Mouse (Mus musculus) heart, adult 8-10 months (tissue): ENCODE measurements around the gene Nr1h2. TPM values are rescaled to one million over a fixed set of nuclear protein-coding genes. Genes with fewer than 3 reads are reported as not detected.

Experiments used
- DNase-seq: peaks from one replicate; pipeline ENCODE4 v3.0.0; 2022; ENCODE audit warnings: low spot score
- microRNA-seq: library from miRNA; unstranded; fragments of <30 nt; microRNA quantifications from one replicate; pipeline ENCODE4 v1.2.0, GENCODE M21; 2022
- total RNA-seq, 4 experiments: library from RNA; stranded (reverse); gene quantifications; 2 replicates each; pipeline ENCODE4 v1.2.4; 2022

Gene Nr1h2
- total RNA-seq, 4 experiments from 2014 or later: 42.6 to 56.6 (median 45.5) TPM

- no peak for DNase-seq
Observed at GRCm38 (mm10) chr7:44529518-44529917, 24.2 kb downstream of the Nr1h2 start.

- peak; percentile 62 for DNase-seq
Observed at GRCm38 (mm10) chr7:44527483-44528398, 26.0 kb downstream of the Nr1h2 start.

GRCm38 (mm10) chr7:44526414-44527154 lies 27.2 kb downstream of the Nr1h2 start:
- no peak for DNase-seq

- DNase-seq: peak; percentile 86
Observed at GRCm38 (mm10) chr7:44525126-44525832, 28.5 kb downstream of the Nr1h2 start.

GRCm38 (mm10) chr7:44524502-44524901 lies 29.2 kb downstream of the Nr1h2 start, which contains the start of gene Mybpc2:
TSS of gene Mybpc2 (minus strand) at chr7:44524656.
- peak; percentile 22 for DNase-seq

- DNase-seq: no peak
Observed at GRCm38 (mm10) chr7:44523056-44523455, 30.7 kb downstream of the Nr1h2 start.

- DNase-seq: no peak
Observed at GRCm38 (mm10) chr7:44521710-44522109, 32.0 kb downstream of the Nr1h2 start.

- no peak for DNase-seq
Observed at GRCm38 (mm10) chr7:44520990-44521389, 32.8 kb downstream of the Nr1h2 start.

GRCm38 (mm10) chr7:44519240-44519913 lies 34.4 kb downstream of the Nr1h2 start:
- DNase-seq: no peak

GRCm38 (mm10) chr7:44507491-44507890 lies 46.3 kb downstream of the Nr1h2 start:
- DNase-seq: no peak

- DNase-seq: peak; percentile 54
Observed at GRCm38 (mm10) chr7:44501563-44502115, 52.1 kb downstream of the Nr1h2 start.

GRCm38 (mm10) chr7:44500046-44500445 lies 53.7 kb downstream of the Nr1h2 start:
- no peak for DNase-seq

Small RNAs within 50 kb of the gene (microRNA-seq; reads per million reads assigned to microRNA genes)
- gene Mir7053: not detected

Other genes with a start within 250 kb of the Nr1h2 start
- 1 to 10 TPM in 1 of 4 experiments, under 1 TPM in 3; 0.41 to 1.2 (median 0.67) TPM for gene Clec11a, start 247.0 kb downstream of the Nr1h2 start, total RNA-seq
- 1 to 10 TPM; 1.8 to 4.7 (median 3.3) TPM for gene Shank1, start 243.7 kb downstream of the Nr1h2 start, total RNA-seq
- 1 to 10 TPM; 2.4 to 3.7 (median 3.1) TPM for gene Syt3, start 169.8 kb downstream of the Nr1h2 start, total RNA-seq
- gene 1700008O03Rik, start 168.1 kb downstream of the Nr1h2 start, total RNA-seq: under 1 TPM in 1 of 4 experiments, not detected in 3; 0.46 TPM
- gene Lrrc4b, start 124.9 kb downstream of the Nr1h2 start, total RNA-seq: 10 to 100 TPM; 33.5 to 37.9 (median 36.4) TPM
- 1 to 10 TPM in 1 of 4 experiments, under 1 TPM in 1, not detected in 2; 0.79 to 1.5 TPM for gene Aspdh, start 88.6 kb downstream of the Nr1h2 start, total RNA-seq
- 100 to 1,000 TPM; 109 to 130 (median 125) TPM for gene Josd2, start 86.0 kb downstream of the Nr1h2 start, total RNA-seq
- gene Emc10, start 57.4 kb downstream of the Nr1h2 start, total RNA-seq: 10 to 100 TPM; 73.8 to 84.8 (median 83.7) TPM
- 1 to 10 TPM; 2.5 to 6.7 (median 3.3) TPM for gene Fam71e1, start 57.4 kb downstream of the Nr1h2 start, total RNA-seq
- gene Mybpc2, start 29.3 kb downstream of the Nr1h2 start, total RNA-seq: 10 to 100 TPM; 14.6 to 21.4 (median 17.7) TPM
- 1 to 10 TPM in 1 of 4 experiments, under 1 TPM in 3; 0.13 to 1.3 (median 0.27) TPM for gene Spib, start 21.9 kb downstream of the Nr1h2 start, total RNA-seq
- 10 to 100 TPM; 13.4 to 15.9 (median 14.9) TPM for gene Pold1, start 5.1 kb downstream of the Nr1h2 start, total RNA-seq
- 1 to 10 TPM in 1 of 4 experiments, under 1 TPM in 3; 0.28 to 1.9 (median 0.37) TPM for gene Napsa, start 18.4 kb upstream of the Nr1h2 start, total RNA-seq
- 1 to 10 TPM; 2.7 to 4.0 (median 2.7) TPM for gene Kcnc3, start 36.7 kb upstream of the Nr1h2 start, total RNA-seq
- 100 to 1,000 TPM in 1 of 4 experiments, 10 to 100 TPM in 3; 88.0 to 111 (median 88.2) TPM for gene Myh14, start 116.9 kb upstream of the Nr1h2 start, total RNA-seq
- gene Izumo2, start 154.8 kb upstream of the Nr1h2 start, total RNA-seq: not detected
- 10 to 100 TPM; 23.5 to 29.3 (median 27.3) TPM for gene Vrk3, start 194.5 kb upstream of the Nr1h2 start, total RNA-seq
- under 1 TPM in 2 of 4 experiments, not detected in 2; 0.06 to 0.09 TPM for gene Zfp473, start 197.1 kb upstream of the Nr1h2 start, total RNA-seq